Comparison of ENCODE assay signal across 23 mouse cellular contexts in genomic region chr5:5096248-5096915, GRCm38 (mm10).
DNase-seq lines count a peak whose midpoint lies in the region; ATAC-seq and TF ChIP-seq lines count a peak whose summit lies in the region.
"Had no signal": no experiment of that assay in that cellular context is flagged by ENCODE, and none has a peak within 500 bp of the region (broad histone marks: within the 10 kb centered on the region; RNA-seq: fewer than 3 reads in every experiment).

No protein-coding gene starts in this region.

- no peak overlapping the region for H3K4me3 ChIP-seq in layer of hippocampus, adult 2 months
- no peak overlapping the region for H3K4me3 ChIP-seq in olfactory bulb, adult 2 months (ENCODE audit: insufficient read depth, low read depth, low read length)
- no peak overlapping the region for H3K4me3 ChIP-seq in heart, embryonic 11.5 days (ENCODE audit: low read depth, low read length)
- H3K4me3 ChIP-seq: embryonic facial prominence, embryonic 10.5 days; embryonic facial prominence, embryonic 12.5 days; forebrain, embryonic 13.5 days; forebrain, embryonic 15.5 days had no signal

- WGBS in olfactory bulb, adult 2 months, result 49% methylated on average over 3 of the region's 3 CpGs
- 55% methylated on average over 3 of the region's 3 CpGs for WGBS in heart, embryonic 11.5 days (ENCODE audit: insufficient replicate concordance)

- H3K9me3 ChIP-seq in heart, embryonic 11.5 days (replicated peaks; ENCODE audit: control insufficient read depth, low read length), result no peaks in the 10 kb centered on the region
- H3K9me3 ChIP-seq: embryonic facial prominence, embryonic 10.5 days; embryonic facial prominence, embryonic 12.5 days; forebrain, embryonic 13.5 days; forebrain, embryonic 15.5 days had no signal

- no peaks in the 10 kb centered on the region for H3K36me3 ChIP-seq in heart, embryonic 11.5 days (ENCODE audit: control insufficient read depth, insufficient read depth, low read length)
- H3K36me3 ChIP-seq: embryonic facial prominence, embryonic 10.5 days; embryonic facial prominence, embryonic 12.5 days; forebrain, embryonic 15.5 days had no signal

- no peak for ATAC-seq in CD4-positive, CD25-positive, alpha-beta regulatory T cell, adult 4 months
- no peak for ATAC-seq in heart, embryonic 11.5 days (replicated peaks; ENCODE audit: insufficient number of reproducible peaks, low FRiP score, low TSS enrichment)
- ATAC-seq: forebrain, embryonic 13.5 days; forebrain, embryonic 15.5 days; forebrain, postnatal 0 days; Patski had no signal

- TF ChIP-seq POLR2A in olfactory bulb, adult 2 months (IDR thresholded peaks at IDR 0.05; ENCODE audit: insufficient read depth, low read depth, low read length), result no peak

- peak overlapping the region; percentile 82 for H3K27ac ChIP-seq in layer of hippocampus, adult 2 months
- H3K27ac ChIP-seq in olfactory bulb, adult 2 months (ENCODE audit: insufficient read depth, low read depth, low read length), result 0 out of 2 replicates have a peak overlapping the region, but pooled peaks have one; percentile 44
- no peak overlapping the region for H3K27ac ChIP-seq in heart, embryonic 11.5 days (ENCODE audit: low read depth, low read length)
- H3K27ac ChIP-seq: embryonic facial prominence, embryonic 10.5 days; embryonic facial prominence, embryonic 12.5 days; forebrain, embryonic 13.5 days; forebrain, embryonic 15.5 days had no signal

- no peaks in the 10 kb centered on the region for H3K4me1 ChIP-seq in olfactory bulb, adult 2 months (ENCODE audit: control insufficient read depth, insufficient read depth, low read length)
- H3K4me1 ChIP-seq in heart, embryonic 11.5 days (ENCODE audit: control insufficient read depth, insufficient read depth, low read length), result no peaks in the 10 kb centered on the region
- H3K4me1 ChIP-seq: embryonic facial prominence, embryonic 10.5 days; embryonic facial prominence, embryonic 12.5 days; forebrain, embryonic 13.5 days had no signal

- no peaks in the 10 kb centered on the region for H3K27me3 ChIP-seq in heart, embryonic 11.5 days (ENCODE audit: control insufficient read depth, insufficient read depth, low read length)
- H3K27me3 ChIP-seq: CH12.LX; embryonic facial prominence, embryonic 12.5 days; forebrain, embryonic 13.5 days; forebrain, embryonic 15.5 days; Patski had no signal

- H3K4me2 ChIP-seq in heart, embryonic 11.5 days, result no peak overlapping the region
- H3K4me2 ChIP-seq: embryonic facial prominence, embryonic 12.5 days; forebrain, embryonic 13.5 days; forebrain, embryonic 15.5 days had no signal

- DNase-seq in layer of hippocampus, adult 2 months (ENCODE audit: low spot score in 2 of 2), result no peak
- no peak for DNase-seq in layer of hippocampus, adult 8-10 months (ENCODE audit: low spot score in 2 of 2)
- DNase-seq in MN1 (ENCODE audit: low spot score), result peak; percentile 2
- DNase-seq in ZHBTc4 (ENCODE audit: low read depth, low spot score), result peak; percentile 48
- DNase-seq in T-cell, adult 2 months (ENCODE audit: low spot score), result no peak
- DNase-seq: adrenal gland, adult 2 months; adrenal gland, postnatal 10 days; adrenal gland, postnatal 25 days; cerebellum, adult 11-12 months; cerebellum, adult 2 months; cerebellum, adult 9-10 months; cerebellum, postnatal 10 days; cerebellum, postnatal 25 days; forebrain, postnatal 0 days had no signal

- no peak overlapping the region for H3K9ac ChIP-seq in heart, embryonic 11.5 days (ENCODE audit: low read depth, low read length)
- H3K9ac ChIP-seq: embryonic facial prominence, embryonic 12.5 days; forebrain, embryonic 13.5 days; forebrain, embryonic 15.5 days; forebrain, postnatal 0 days had no signal

- TF ChIP-seq CTCF in layer of hippocampus, adult 2 months (conservative IDR thresholded peaks at IDR 0.05), result no peak
- no peak for TF ChIP-seq CTCF in olfactory bulb, adult 2 months (IDR thresholded peaks at IDR 0.05; ENCODE audit: insufficient read depth, low read depth, low read length)

Comparison
In these comparisons a context has a peak if more than half of its experiments do, and no peak if none do; other contexts are left out.
1. DNase-seq: peak in MN1 (single experiment) and ZHBTc4 (single experiment); none in layer of hippocampus, adult 2 months (0 of 2), layer of hippocampus, adult 8-10 months (0 of 2) and T-cell, adult 2 months (single experiment).